Mouse (Mus musculus) kidney, postnatal 14 days (tissue): ENCODE measurements around the gene Pde4a.
"Not testable (repeated sequence)": the region's sequence is repeated elsewhere in the genome, so short reads cannot be mapped to it uniquely, and the experiment has no call there.

ENCODE experiments used
- DNase-seq: peaks from one replicate; pipeline ENCODE4 v3.0.0; 2022; ENCODE audit warnings: mixed read lengths

Gene Pde4a

DNA sequence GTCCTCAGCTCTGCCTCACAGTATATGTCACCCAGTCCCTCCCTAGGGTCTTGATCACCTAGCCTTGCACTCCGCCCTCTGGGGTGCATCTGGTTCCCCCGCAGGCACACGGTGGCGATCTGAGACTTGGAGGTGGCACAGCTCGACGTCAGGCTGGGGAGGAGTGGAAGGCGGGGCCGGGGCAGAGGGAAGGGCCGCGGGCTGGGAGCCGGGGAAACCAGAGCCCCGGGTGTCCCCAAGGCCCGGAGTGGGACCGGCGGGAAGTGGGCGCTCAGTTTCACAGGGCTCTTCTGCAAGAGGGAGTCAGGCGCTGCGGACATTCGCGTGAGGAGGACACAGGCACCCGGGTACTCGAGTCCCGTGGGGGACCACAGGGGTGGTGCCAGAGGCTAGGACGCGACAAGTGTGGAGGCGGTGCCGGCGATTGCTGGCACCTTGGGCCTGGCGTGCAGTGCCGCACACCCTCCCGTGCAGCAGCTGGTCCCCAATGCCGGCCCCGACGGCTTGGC lies 18.4 kb downstream of the Pde4a start:
- DNase-seq = peak; percentile 63

DNA sequence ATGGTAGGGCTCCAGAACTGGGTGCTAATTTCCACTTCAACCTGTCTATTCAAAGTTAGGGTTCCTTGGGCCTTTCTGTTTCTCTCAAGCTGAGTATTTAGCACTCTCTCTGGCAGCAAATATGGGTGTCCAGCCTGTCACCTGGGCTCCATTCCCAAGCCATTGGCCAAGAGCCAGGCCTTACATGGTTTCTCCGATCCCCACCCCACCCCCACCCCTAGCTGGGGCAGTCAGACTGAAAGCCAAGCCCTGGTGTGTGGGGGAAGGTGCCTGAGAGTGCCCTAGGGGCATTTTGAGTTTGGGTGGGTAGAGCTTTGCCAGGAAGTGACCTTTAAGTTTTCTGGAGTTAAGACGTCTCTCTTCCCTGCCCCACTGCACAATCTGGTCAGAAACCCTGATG lies 19.2 kb downstream of the Pde4a start:
- DNase-seq = peak; percentile 77

DNA sequence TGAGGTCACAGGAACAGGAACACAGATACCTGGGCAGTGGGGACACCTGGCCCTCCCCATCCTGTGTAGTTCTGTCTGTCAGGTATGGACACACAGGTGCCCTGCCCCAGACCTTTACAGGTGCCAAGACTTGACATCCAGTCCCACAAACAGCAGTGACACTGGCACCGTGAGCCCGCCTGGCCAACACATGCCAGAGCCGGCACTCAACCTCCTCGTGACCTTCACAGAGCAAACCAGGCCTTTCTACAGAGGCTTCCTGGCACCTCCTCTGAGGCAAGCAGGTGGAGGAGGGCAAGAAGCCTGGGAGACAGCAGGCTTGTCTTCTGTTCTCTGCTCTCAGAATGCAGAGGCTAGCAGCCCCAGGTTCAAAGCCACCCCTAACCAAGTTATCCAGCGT lies 19.9 kb downstream of the Pde4a start:
- DNase-seq = no peak

DNA sequence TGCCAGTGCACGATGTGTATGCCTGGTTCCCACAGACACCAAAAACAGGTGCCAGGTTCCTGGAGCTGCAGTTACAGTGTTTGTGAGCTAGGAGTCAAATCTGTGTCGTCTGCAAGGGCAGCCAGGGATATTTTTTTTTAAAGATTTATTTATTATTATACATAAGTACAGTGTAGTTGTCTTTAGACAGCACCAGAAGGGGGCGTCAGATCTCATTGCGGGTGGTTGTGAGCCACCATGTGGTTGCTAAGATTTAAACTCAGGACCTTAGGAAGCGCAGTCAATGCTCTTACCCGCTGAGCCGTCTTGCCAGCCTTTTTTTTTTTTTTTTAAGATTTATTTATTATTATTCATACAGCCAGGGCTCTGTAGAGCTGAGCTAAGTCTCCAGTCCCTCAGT lies 24.4 kb downstream of the Pde4a start:
- no peak for DNase-seq

DNA sequence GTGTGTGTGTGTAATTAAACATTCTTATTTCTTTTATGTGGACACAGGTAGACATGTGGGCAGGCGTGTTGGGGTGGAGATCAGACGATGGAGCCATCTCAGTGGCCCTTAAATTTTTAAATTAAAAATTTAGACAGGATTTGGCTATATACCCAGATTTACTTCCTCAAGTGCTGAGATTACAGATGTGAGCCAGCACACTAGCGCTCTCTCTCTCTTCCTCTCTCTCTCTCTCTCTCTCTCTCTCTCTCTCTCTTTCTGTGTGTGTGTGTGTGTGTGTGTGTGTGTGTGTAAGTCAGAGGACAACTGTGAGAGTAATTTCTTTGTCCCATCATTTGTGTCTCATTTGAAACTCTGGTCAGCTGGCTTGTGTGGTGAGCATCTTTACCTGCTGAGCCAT lies 25.2 kb downstream of the Pde4a start:
- no peak for DNase-seq

DNA sequence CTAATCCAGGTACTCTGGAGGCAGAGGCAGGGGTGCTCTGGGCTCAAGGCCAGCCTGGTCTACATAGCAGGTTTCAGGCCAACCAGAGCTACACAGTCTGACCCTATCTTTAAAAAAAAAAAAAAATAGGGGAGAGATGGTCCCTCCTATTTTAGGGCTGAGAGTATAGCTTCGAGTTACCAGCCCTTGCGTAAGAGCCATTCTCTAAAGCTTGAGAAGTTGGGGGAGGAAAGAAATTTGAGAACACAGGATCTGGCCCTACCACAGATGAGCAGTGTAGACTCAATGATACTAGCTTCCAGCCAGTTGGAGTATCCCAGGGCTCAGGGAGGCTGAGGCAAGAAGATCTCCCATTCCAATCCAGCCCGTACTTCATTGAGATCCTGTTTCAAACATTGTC lies 28.3 kb downstream of the Pde4a start:
- no peak for DNase-seq

DNA sequence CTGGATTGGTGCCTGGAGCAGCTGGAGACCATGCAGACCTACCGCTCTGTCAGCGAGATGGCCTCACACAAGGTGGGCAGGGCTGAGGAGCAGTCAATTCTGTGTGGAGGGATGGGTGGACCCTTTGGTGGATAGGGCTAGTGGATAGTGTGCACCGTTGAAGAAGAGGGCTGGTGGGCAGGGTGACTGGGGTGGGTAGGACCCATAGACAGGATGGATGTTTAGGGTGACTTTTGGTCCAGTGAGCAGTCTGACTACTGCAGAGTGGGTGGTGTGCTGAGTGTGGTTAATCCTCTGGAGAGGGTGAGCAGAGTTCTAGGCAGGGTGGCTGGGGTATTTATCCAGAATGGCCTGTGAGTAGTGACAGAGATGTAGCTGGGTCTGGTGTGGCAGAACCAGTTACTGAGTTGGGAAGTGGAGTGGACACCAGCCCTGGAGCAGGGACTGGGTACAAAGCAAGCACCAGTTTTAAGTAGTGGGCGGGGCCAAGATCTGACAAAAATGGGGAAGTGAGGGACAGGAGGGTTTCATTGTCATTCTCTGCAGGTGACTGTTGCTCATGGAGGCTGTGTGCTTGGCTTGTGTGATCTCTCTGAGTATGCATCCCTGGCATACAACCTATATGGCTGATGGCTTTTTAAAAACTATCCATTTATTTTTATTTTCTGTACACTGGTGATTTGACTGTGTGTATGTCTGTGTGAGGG lies 29.4 kb downstream of the Pde4a start:
- DNase-seq = no peak

DNA sequence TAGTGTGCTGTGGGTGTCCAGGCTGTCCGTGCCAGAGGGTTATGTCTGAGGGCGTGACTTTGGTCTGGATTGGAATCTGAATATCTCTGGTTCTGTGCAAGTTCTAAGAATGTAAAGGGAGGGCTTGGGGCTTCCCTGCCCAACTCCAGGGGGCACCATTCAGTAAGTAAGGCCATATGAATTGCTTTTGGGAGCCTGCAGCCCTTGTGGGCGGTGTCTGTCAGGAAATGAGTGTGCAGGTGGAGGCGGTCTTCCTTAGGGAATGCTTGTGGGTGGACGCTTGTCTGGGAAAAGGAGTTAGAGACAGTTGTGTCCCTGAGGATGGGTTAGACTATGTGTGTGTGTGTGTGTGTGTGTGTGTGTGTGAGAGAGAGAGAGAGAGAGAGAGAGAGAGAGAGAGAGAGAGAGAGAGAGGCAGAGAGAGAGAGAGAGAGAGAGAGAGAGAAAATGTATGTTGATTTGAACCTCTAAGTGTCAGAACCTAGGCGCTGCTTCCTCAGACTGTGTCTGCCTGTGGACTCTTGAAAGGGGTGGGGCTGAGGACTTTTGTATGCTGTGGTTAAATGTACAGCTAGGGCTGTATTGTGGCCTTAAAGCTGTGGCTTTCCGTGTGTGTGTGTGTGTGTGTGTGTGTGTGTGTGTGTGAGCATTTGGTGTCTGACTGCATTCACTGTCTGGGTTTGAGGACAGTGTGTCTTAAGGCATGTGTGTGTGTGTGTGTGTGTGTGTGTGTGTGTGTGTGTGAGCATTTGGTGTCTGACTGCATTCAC lies 30.4 kb downstream of the Pde4a start:
- not testable (repeated sequence) for DNase-seq

DNA sequence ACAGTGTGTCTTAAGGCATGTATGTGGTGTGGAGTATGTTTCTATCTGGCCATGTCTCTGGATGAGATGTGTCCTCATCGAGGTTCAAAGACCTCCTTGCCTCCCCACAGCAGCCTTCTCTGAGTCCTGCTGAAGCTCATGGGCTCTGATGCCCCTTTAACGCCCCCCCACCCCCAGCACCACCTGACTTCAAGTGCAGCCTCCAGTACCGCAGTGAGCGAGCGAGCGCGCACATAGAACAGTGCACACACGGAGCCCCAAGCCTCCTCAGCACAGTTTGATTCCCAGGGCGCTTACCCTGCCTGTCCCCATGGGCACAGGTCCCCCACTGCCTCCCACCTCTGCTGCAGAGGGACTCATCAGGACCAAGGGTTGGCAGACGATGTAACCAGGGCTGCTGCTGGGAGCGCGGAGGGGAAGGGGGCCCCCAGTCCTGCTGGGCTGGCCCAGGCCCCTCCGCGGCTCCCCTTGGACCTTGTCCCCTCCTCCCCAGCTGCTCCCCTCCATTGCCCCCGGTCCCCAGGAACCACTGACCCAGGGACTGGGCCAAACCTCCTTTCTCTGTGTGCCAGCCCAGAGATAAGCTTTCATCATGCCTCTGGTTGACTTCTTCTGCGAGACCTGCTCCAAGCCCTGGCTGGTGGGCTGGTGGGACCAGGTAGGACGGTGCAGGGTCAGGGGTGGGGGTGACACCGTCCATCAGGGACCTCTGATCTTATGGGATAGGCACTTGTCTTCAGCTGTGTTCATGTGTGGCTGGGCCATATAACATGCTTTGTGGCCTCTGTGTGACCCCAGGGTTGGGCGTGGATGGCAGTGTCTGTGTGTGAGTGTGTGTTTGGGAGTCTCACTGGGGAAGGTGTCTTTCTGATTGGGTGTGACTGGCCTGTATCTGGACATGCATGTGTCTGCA lies 31.3 kb downstream of the Pde4a start:
- DNase-seq = no peak

DNA sequence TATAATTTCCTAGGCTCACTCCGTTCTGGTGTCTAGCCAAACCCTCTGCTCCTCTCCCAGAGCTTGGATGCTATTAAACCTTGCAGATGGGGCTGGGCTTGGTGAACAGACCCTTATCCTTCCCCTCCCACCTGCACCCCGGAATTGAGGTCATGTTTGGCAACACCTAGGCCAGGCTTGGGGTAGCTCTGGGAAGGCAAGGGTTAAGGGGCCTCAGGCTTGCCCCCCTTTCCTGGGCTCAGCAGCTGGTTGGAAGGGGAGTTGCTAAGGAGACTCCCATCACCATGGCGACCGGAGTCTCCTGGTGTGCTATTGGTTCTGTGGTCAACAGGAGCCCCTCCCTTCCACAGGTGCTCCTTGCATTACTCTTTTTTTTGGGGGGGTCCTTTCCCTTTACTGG lies 32.5 kb downstream of the Pde4a start:
- DNase-seq = no peak

DNA sequence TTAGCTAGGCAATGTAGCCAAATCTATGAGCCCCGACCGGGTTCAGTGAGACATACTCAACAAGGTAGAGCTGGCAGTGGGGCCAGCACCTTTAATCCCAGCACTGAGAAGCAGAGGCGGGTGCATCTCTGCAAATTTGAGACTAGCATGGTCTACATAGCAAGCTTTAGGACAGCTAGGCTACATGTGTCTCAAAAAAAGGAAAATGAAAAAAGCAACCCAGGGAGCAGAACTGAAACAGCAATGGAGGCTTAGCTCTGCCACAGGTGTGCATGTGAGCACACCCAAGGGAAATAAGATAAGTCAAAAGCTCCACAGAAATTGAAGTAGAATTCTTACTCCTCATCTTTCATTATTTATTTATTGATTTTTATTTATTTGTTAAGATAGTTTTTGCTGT lies 33.4 kb downstream of the Pde4a start:
- no peak for DNase-seq

DNA sequence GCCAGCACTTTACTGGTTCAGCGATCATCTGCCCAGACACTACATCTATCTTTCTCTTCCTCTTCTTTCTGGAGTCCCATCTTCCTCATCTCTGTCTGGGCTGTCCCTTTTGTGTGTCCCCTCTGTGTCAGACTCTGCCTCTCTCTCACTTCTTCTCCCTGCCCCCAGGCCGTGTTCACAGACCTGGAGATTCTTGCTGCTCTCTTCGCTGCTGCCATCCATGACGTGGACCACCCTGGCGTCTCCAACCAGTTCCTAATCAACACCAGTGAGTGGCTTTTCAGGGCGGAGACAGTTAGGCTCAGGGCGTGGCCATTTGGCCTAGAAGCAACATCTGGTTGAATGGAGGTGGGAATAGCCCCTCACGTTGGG lies 38.6 kb downstream of the Pde4a start:
- no peak for DNase-seq

DNA sequence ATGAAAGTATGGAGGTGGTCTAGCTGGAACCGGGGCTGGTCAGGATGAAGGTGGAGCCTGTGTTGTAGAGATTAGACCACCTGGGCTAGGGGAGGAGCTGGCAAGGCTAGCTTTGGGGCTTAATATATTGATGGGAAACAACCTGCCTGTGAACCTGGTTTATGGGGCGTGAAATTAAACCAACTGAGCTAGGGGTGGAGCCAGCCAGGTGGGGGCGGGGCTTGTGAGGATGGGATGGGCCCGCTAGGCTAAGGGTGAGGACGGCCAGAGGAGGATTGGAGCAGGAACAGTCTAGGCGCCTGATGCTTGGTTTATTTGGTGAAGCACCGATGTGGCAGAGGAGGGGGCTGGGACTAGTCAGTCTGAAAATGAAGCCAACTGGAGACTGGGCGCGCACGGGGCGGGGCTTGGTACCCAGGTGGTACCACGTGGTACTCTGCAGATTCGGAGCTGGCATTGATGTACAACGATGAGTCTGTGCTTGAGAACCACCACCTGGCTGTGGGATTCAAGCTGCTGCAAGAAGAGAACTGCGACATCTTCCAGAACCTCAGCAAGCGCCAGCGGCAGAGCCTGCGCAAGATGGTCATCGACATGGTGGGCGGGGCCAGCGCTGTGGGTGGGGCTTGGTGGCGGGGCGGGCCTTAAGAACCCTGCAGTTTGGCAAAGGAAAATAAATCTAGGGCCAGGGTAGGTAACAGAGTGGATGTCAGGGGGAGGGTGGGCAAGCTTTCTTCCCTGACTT lies 39.2 kb downstream of the Pde4a start:
- DNase-seq = peak; percentile 72

DNA sequence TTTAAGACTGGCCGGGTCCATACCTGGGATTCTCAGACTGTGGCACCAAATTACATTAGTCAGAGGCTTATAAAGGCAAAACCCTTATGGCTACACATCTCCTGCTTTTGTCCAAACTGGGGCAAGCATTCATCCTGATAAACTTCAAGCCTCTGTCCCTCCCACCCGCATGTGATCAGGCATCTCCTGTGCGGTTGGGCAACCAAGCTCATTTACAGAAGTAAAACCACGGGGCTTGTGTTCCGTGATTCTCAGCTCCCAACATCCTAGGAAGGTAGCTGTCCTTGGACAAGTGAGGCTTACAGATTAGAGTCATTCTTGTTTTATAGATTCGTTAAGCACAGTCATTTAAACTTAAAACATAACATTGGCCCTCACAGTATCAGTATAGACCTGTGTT lies 41.3 kb downstream of the Pde4a start:
- DNase-seq = no peak

DNA sequence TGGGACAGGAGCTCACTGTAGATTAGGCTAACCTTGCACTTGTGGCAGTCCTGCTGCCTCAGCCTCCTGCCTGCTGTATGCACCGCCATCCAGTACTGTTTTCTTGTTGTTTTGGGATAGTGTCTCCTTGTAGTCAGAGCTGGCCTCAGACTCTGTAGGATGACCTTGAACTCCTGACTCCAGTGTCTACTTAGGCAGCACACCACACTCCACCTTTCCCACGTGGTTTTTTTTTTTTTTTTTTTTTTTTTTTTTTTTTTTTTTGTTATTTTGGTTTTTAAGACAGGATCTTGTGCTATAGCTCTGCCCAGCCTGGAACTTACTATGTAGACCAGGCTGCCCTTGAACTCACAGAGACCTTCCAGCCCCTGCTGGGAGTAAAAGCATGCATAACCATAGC lies 43.1 kb downstream of the Pde4a start:
- DNase-seq = no peak

DNA sequence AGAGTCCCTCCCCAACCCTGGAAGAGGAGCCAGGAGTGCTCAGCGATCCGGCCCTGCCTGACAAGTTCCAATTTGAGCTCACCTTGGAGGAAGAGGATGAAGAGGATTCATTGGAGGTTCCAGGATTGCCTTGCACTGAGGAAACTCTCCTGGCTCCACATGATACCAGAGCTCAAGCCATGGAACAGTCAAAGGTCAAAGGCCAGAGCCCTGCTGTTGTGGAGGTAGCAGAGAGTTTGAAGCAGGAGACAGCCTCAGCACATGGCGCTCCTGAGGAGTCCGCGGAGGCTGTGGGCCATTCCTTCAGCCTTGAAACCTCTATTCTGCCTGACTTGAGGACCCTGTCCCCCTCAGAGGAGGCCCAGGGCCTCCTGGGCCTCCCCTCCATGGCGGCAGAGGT lies 45.3 kb downstream of the Pde4a start:
- DNase-seq = no peak

DNA sequence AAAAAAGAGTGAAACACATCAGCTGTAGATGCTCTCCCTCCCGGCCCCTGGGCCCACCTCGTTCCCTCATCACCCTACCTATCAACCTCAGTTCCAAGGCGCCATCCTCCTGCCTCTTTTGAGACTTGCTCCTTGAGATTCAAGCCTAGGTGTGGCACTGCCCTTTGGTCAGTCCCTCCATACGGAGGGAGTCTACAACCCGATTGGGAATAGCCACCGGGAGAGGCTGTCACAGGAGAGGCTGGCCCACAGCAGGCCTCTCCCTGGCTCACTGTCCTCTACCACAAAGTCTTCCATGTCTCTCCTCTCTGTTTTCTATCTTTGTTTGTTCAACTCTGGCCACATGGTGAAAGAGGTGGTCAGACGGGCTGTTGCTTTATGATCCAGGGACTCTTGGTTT lies 46.1 kb downstream of the Pde4a start:
- no peak for DNase-seq

DNA sequence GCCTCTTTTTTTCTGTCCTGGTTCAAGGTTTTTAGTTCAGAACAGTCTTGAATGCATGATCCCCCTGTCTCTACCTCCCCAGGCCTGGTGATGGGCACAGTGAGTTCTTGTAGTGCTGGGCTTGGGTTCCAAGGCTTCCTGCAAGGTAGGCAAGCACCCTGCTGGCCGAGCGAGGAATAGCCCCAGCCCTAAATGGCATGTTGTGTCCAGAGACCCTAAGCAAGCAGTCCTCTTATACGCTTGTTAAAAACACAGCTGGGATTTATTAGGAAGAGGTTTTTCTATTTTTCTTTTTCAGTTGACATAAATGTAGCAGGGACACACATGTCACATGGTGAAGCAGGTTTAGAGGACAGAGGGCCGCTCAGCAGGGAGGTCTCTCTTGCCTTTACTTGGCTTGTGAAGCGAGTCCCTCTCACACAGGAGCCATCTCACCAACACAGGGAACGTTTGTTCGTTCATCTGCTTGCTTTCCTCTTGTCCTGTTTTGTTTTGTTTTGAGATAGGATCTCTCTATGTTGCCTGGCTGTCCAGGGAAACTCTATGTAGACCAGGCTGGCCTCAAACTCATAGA lies 48.2 kb downstream of the Pde4a start:
- DNase-seq = no peak

DNA sequence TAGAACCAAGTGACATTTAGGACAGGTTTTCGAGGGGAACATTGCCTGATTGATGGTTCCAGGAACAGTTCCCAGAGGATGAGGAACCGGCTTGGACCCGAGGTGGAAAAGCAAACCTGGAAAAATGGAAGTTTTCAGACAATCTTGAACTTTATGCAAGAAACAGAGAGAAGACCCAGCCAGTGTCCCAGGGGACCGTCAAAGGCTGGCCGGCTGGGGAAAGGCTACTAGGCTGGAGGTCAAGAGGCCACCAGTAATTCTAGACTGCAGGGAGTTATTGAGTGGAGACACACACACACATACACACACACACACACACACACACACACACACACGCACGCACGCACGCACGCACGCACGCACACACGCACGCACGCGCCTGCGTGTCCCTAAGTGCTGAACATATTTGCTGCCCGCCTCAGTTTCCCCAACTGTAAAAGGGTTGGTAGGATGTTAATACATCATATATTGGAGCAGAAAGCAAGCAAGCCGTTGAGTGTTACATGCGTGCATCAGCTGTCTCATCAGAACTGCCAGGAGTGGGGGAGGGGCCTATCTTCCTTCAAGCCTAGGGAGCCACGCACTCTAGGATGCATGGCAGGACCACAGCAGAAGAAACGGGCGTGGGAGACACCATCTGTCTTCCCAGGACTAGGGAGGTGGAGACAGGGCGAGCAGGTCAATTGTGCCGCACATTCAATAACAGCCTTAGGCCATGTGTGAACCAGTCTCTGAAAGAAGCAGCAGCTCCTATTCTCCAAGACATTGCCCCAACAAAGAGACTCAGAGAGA lies 50.7 kb downstream of the Pde4a start:
- no peak for DNase-seq

DNA sequence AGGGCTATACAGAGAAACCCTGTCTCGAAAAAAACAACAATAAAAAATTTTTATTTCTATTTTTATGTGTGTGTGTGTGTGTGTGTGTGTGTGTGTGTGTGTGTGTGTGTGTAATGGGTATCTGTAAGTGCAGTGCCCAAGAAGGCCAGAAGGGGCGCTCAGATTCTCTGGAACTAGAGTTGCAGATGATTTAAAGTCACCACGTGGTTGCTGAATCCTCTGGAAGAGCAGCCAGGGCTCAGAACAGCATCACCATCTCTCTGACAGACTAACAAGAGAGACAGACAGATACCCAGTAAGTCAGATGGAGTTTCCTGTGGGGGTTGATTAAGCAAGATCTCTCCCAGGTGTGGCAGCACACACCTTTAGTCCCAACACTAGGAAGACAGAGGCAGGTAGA lies 54.3 kb downstream of the Pde4a start:
- DNase-seq = no peak
